Mouse (Mus musculus): Measurements from ENCODE around the gene Rhbdf1.

Gene Rhbdf1

DNA sequence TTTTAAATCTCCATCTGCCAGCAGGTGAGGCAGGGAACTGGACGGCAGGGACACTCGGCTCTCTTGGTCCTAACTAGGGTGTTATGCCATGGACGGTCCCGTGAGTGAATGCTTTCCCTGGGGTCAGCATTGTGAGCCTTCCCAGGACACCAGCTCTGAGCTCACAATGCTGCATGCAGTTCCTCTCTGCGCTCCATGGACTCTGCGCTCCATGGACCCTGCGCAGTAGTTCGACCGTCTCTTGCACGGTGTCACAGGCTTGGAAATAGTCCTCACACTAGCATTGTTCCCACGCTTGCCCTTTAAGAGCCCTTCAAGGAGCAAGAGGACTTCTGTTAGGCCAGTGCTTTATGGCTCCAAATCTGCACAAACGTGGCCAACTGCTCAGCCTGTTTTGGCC is 33.2 kb downstream of the Rhbdf1 start:
- DNase-seq = no peak

GRCm38 (mm10) chr11:32187256-32187655 is 34.8 kb downstream of the Rhbdf1 start:
- no peak for DNase-seq

DNA sequence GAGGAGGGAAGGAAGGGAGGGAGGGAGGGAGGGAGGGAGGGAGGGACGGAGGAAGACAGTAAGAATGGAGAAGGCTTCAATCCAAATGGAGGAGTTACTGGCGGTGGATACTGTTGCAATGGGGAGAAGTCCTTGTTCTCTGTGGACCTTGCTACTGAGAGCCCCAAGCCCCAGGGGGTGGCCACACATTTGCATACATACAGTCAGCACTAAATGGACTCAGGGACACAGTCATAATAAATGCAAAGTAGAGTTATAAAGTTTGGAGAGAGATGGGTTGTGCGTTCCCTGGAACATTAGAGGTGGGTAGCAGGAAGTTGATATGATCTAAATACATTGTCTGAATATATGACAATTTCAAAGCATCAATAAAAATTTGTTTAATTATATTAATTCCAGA is 36.1 kb downstream of the Rhbdf1 start:
- DNase-seq = no peak

GRCm38 (mm10) chr11:32184469-32184868 is 37.6 kb downstream of the Rhbdf1 start:
- DNase-seq = no peak

- peak; percentile 76 for DNase-seq
Measured at GRCm38 (mm10) chr11:32181973-32182868, 39.9 kb downstream of the Rhbdf1 start.

- DNase-seq = no peak
Measured at GRCm38 (mm10) chr11:32181246-32181645, 40.9 kb downstream of the Rhbdf1 start.

DNA sequence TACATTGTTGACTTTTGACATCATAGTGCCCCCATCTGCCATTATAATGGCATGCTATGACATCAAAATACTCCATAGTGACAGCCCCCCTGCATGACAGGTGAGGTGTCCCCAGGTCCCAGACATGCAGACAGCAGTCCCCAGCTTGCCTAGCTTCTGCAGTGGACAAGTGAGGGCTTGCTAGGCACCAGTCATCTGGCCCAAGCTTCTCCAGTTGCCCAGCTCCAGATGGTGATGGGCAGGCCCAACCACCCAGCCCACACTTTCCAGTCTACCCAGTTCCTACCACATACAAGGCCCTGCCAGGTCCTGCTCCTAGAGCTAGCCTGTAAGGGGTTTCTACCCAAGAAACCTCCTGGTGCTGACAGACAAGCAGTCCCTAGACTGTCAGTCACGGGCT is 43.6 kb downstream of the Rhbdf1 start:
- no peak for DNase-seq

GRCm38 (mm10) chr11:32166683-32167082 is 55.4 kb downstream of the Rhbdf1 start:
- no peak for DNase-seq

DNA sequence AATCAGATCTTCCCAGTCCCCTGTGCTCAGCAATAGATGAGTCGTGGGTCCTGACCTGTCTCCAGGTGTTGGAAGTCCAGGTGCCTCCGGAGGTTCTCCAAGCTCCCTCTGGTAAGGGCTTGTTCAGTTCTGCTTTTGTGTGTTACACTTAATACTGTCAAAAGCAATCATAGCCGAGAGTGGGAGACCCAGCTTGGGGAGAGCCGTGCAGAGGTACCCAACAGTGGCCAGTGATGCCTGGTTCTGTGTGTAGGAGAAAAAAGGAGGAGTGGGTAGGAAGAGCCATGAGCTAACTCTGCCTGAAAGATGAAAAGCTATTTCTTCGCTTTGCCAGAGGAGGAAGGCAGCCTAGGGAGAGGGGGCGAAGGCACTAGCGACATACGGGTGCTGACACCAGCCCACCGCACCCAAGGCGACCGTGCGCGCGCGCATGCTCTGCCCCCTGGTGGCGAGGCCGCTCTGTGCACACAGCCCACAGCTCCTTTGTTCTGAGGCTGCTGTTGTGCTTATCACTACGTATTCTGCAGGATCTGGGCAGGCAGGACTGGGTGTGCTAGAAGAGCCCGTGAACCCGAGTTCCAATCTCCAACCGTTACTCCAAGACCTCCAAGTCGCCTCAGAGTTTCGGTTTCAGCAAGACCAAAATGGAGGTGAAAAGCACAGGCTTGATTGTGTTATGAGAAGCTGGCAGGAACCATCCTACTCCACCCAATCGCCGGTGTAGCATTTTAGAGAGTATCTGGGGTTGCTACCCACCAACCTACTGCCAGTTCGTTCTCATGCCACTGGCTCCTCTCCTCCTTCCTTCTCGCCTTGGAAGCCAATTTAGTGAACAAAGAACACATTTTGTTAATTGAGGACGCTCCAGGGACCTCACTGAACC is 59.9 kb downstream of the Rhbdf1 start:
- DNase-seq = peak; percentile 95

DNA sequence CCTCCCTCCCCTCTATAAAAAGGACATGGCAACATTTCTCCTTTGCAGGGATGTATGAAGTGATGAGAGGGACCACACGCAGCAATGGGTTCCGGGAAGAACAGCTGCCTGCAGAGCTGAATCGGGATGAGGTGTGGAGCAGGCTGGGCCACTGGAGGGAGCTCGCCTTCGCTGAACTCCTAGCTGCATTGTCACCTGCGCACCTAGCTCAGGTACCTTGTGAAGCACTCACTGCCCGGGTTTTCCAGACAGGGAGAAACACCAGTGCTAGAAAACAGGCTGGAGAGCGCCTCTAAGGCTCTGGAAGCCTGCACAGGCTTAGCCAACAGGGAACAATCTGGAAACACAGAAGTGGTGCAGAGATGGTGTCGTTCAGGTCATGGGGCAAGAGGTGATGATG is 60.6 kb downstream of the Rhbdf1 start:
- no peak for DNase-seq

DNA sequence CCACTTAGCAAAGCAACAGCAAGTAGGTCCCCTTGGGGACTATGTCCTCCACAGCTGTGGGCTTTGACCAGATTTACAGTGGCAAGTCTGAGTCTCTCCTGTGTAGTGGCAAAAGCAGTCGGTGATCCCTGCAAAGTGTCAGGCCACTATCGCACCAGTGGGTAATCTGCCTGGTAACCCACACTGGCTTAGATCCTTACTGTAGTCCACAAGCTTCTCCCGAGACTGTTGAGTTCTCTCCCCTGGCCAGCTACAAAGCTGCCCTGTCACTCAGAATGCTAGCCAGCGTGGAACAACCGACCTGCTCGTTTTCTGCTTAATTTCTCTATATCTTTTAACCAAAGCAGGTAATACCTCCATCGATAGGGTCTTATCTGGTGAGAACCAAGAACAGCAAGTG is 61.8 kb downstream of the Rhbdf1 start:
- DNase-seq = no peak

Data from thymus, postnatal 25 days (tissue).